Mouse (Mus musculus) lung, embryonic 16.5 days (tissue): Measurements from ENCODE around the gene Auts2. TPM values are rescaled to one million over a fixed set of nuclear protein-coding genes. Genes with fewer than 3 reads are reported as not detected.

Source experiments
- ATAC-seq: fragments of 200-750 bp; cut with Nextera tagmentation; 2 replicates; pipeline ENCODE4 v1.8.0; 2017; ENCODE audit warnings: low read depth, mild to moderate bottlenecking, moderate library complexity
- H3K27ac ChIP-seq: fragments of 300-500 bp; sonication (generic); 2 replicates; pipeline ENCODE4 v1.5.1; 2014; ENCODE audit warnings: mild to moderate bottlenecking, control low read depth, low read length
- H3K27me3 ChIP-seq: fragments of 300-500 bp; sonication (generic); 2 replicates; pipeline ENCODE4 v1.6.1; 2014; ENCODE audit warnings: low read depth, low read length, mixed read lengths; ENCODE audit not compliant: control insufficient read depth, insufficient read depth
- H3K36me3 ChIP-seq: fragments of 300-500 bp; sonication (generic); 2 replicates; pipeline ENCODE4 v1.6.1; 2014; ENCODE audit warnings: low read length; ENCODE audit not compliant: control insufficient read depth, insufficient read depth
- H3K4me1 ChIP-seq: fragments of 300-500 bp; sonication (generic); replicated peaks from 2 replicates; pipeline ENCODE4 v1.6.1; 2014; ENCODE audit warnings: low read length, mixed read lengths; ENCODE audit not compliant: control insufficient read depth, insufficient read depth
- H3K4me2 ChIP-seq: fragments of 300-500 bp; sonication (generic); 2 replicates; pipeline ENCODE4 v1.6.1; 2014; ENCODE audit warnings: low read depth, low read length, control low read depth
- H3K4me3 ChIP-seq: fragments of 300-500 bp; sonication (generic); 2 replicates; pipeline ENCODE4 v1.5.1; 2014; ENCODE audit warnings: mild to moderate bottlenecking, low read length, control low read depth
- H3K9ac ChIP-seq: fragments of 300-500 bp; sonication (generic); 2 replicates; pipeline ENCODE4 v1.6.1; 2014; ENCODE audit warnings: low read length, control low read depth
- H3K9me3 ChIP-seq: fragments of 300-500 bp; sonication (generic); 2 replicates; pipeline ENCODE4 v1.6.1; 2016; ENCODE audit warnings: low read length; ENCODE audit not compliant: control insufficient read depth
- WGBS: fragments of 180-500 bp; shearing (Covaris S2); extraction: QIAGEN DNeasy Blood & Tissue Kit; methylation state at CpG from one replicate; pipeline ENCODE4 v1.1.7; 2014; 5-methylcytosine and 5-hydroxymethylcytosine counted together
- polyA plus RNA-seq: library from polyadenylated mRNA; unstranded; fragments of >200 nt; fragmentation: Nextera tagmentation; extraction: Ambion mirVana; gene quantifications from 2 replicates; pipeline ENCODE4 v1.2.1, GENCODE M21; 2015

The Auts2 gene
- polyA plus RNA-seq, 1 experiment from 2014 or later = 12.3 TPM

DNA sequence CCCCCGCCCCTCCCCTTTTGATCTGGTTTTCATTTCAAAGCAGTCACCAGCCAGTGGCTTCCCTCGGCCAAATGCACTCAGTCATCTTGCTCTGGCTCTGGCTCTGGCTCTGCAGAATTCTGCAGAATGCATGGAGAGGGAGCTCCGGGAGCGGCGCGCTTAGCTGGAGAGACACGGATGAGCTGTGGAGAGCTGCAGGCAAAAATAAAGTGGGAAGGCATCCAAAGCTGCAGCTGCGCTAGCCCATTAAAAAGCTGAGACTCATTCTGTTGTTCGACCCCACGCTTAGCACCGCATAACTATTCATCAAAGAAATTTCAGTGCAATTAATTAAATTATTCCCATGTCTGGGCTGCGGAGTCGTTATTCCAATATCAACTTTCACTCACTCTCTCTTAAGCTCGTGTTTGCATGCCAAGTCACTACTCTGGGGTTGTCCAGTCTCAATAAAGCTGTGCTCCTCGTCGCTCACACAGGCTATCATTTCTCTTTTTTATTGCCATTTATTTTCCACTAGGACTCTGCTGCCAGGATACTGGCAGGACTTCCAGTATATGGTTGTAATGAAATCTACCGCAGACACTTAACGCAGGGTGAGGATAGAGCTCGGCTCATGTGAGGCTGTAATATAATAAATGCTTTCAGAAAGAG is 468.3 kb downstream of the Auts2 start:
- Histone ChIP-seq H3K9me3 (no peaks in the 10 kb centered on the region), H3K4me3 (no peak overlapping the region)
- WGBS = 30% methylated on average over 19 of the region's 19 CpGs

GRCm38 (mm10) chr5:132074360-132074723 is 468.8 kb downstream of the Auts2 start:
- H3K4me1 ChIP-seq = peaks cover 8% of the 10 kb centered on the region
- peak overlapping the region; percentile 42 for H3K4me2 ChIP-seq
- no peaks in the 10 kb centered on the region for H3K27me3 ChIP-seq
- H3K4me3 ChIP-seq = no peak overlapping the region
- H3K36me3 ChIP-seq = no peaks in the 10 kb centered on the region
- H3K27ac ChIP-seq = peak overlapping the region; percentile 41; the same call in 1 of the 2 replicates
- 20% methylated on average over 11 of the region's 11 CpGs for WGBS
- peak; percentile 67 for ATAC-seq
- no peaks in the 10 kb centered on the region for H3K9me3 ChIP-seq
- H3K9ac ChIP-seq = no peak overlapping the region

More for the DNA sequence above, 468.3 kb downstream of the Auts2 start:
- Histone ChIP-seq H3K27ac (0 out of 2 replicates have a peak overlapping the region, but pooled peaks have one; percentile 41), H3K4me2 (peak overlapping the region; percentile 42), H3K4me1 (peaks cover 8% of the 10 kb centered on the region), H3K36me3 (no peaks in the 10 kb centered on the region), H3K27me3 (no peaks in the 10 kb centered on the region), H3K9ac (no peak overlapping the region)
- peak; percentile 94 for ATAC-seq

- WGBS = 24% methylated on average over 10 of the region's 10 CpGs
- peak overlapping the region; percentile 41; the same call in 1 of the 2 replicates for H3K27ac ChIP-seq
- no peak overlapping the region for H3K4me3 ChIP-seq
- peak; percentile 27; the same call in 1 of the 2 replicates for ATAC-seq
- no peaks in the 10 kb centered on the region for H3K36me3 ChIP-seq
- H3K9ac ChIP-seq = no peak overlapping the region
- H3K4me1 ChIP-seq = peaks cover 8% of the 10 kb centered on the region
- peak overlapping the region; percentile 42 for H3K4me2 ChIP-seq
- H3K9me3 ChIP-seq = no peaks in the 10 kb centered on the region
- H3K27me3 ChIP-seq = no peaks in the 10 kb centered on the region
These were observed 469.3 kb downstream of the Auts2 start for GRCm38 (mm10) chr5:132073677-132074359.

DNA sequence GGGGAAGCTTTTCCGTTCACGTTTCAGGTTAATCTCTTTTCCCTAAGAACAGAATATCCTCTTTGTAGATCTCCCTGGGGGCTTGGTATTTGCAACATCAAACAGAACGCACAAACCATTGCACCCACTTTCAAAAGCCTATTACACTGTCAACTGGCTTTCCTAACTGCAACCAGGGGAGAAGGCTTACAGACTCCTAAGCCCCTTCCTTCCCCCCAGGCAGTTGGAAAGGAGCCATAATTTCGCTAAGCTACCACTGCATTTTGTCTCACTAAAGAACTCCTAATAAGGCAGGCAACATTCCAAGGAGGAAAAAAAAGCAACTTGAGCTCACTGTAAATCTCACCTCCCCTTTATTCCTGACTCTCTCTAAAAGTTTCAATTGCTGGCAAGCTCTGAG is 470.8 kb downstream of the Auts2 start:
- Histone ChIP-seq H3K9me3 (no peaks in the 10 kb centered on the region), H3K4me1 (peaks cover 8% of the 10 kb centered on the region), H3K4me3 (no peak overlapping the region), H3K27ac (no peak overlapping the region), H3K36me3 (no peaks in the 10 kb centered on the region), H3K4me2 (no peak overlapping the region), H3K27me3 (no peaks in the 10 kb centered on the region), H3K9ac (no peak overlapping the region)
- WGBS = 51% methylated on average over 4 of the region's 4 CpGs
- no peak for ATAC-seq

DNA sequence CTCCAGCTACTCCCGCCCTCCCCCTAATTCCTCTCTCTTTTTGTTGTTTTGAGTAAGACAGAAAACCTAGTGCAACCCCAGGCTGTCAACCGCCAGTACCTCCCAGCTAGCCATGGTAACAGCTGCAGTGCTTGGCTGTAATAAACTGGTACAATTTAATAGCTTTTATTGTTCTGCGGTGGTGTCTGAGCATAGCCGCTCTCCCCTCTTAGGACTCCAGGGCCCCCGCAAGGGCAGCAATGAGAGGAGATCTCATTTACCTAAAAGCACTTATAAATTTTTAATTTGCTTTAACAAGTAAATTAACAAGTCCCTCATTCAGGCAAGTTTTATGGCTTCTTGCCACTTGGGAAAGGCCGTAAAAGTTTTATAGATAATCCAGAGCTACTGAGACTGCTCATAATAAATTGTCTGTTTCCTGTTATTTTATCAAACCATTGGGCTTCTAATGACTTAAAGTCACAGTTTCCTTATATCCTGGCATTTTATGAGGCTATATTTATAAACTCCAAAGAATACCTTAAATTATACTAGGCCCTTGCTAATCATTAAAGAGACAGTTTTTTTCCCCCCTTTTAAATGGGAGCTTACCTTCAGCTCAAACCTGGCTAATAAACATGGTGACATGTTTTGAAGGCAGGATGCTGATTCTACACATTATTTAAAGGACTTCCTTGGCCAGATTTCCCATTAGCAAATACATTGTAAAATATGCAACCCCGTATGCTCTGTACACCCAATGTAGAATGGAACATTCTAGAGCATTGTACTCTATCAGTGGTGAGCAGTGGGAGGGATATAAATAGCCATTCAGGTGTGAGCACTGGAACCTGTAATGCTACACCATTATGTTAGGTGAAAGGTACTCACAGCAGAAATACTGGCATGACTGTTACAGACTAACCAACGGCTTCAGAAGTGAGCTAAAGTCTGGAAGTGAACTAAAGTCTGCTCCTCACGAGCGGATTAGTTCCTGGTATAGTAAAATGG is 475.1 kb downstream of the Auts2 start:
- no peak for ATAC-seq
- no peaks in the 10 kb centered on the region for H3K4me1 ChIP-seq
- H3K27ac ChIP-seq = no peak overlapping the region
- no peaks in the 10 kb centered on the region for H3K9me3 ChIP-seq
- WGBS = 84% methylated on average over 10 of the region's 10 CpGs
- no peaks in the 10 kb centered on the region for H3K36me3 ChIP-seq
- no peak overlapping the region for H3K4me2 ChIP-seq
- H3K27me3 ChIP-seq = no peaks in the 10 kb centered on the region
- no peak overlapping the region for H3K4me3 ChIP-seq
- no peak overlapping the region for H3K9ac ChIP-seq

DNA sequence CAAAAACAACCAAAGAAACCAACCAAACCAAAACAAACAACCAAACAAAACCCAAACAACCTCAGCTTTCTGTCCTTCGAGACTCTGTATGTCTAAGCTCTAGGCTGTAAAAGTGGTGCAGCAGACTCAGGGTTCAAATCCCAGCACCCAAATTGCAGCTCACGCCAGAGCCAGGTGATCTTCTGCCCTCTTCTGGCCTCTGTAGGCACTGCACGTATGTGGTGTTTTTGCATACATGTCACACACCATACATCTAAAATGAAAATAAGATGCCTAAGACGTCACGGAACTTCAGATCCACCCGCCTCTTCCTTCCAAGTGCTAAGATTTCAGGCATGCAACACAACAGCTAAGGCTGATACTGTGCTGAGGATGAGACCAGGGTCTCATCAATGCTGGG is 483.0 kb downstream of the Auts2 start:
- no peak for ATAC-seq
- H3K4me1 ChIP-seq = no peaks in the 10 kb centered on the region
- H3K9ac ChIP-seq = no peak overlapping the region
- H3K4me2 ChIP-seq = no peak overlapping the region
- no peak overlapping the region for H3K4me3 ChIP-seq
- 90% methylated on average over 6 of the region's 6 CpGs for WGBS
- no peaks in the 10 kb centered on the region for H3K27me3 ChIP-seq
- no peaks in the 10 kb centered on the region for H3K36me3 ChIP-seq
- H3K27ac ChIP-seq = no peak overlapping the region
- no peaks in the 10 kb centered on the region for H3K9me3 ChIP-seq

DNA sequence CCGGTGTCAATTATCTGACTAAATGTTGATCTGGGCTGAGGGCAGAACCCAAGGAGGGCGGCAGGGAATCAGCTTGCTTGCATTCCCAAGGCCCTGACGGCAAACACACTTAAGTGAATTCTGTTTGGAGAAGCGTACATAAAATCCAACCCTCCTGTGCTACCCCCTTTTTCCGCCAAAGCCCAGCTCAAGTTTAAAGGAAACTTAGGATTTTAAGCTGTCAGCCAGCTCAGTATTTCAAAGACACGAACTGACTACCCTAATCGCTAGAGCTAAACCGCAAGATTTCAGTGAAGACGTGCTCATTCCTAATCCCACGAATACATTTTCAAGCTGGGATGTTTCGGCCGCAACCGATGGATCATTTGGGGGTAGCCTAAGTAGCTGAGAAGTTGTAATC is 490.5 kb downstream of the Auts2 start:
- no peaks in the 10 kb centered on the region for H3K27me3 ChIP-seq
- no peaks in the 10 kb centered on the region; the same call in 1 of the 2 replicates for H3K4me1 ChIP-seq
- no peak overlapping the region for H3K27ac ChIP-seq
- H3K4me3 ChIP-seq = no peak overlapping the region
- H3K9ac ChIP-seq = no peak overlapping the region
- ATAC-seq = no peak
- WGBS = 42% methylated on average over 13 of the region's 13 CpGs
- H3K9me3 ChIP-seq = no peaks in the 10 kb centered on the region
- no peak overlapping the region for H3K4me2 ChIP-seq
- no peaks in the 10 kb centered on the region for H3K36me3 ChIP-seq

GRCm38 (mm10) chr5:132039584-132039983 is 503.6 kb downstream of the Auts2 start:
- Histone ChIP-seq H3K9ac (no peak overlapping the region), H3K4me2 (no peak overlapping the region), H3K4me1 (no peaks in the 10 kb centered on the region; the same call in 1 of the 2 replicates), H3K27ac (no peak overlapping the region), H3K4me3 (no peak overlapping the region), H3K9me3 (no peaks in the 10 kb centered on the region), H3K27me3 (no peaks in the 10 kb centered on the region), H3K36me3 (no peaks in the 10 kb centered on the region)
- ATAC-seq = no peak
- WGBS = 86% methylated on average over 6 of the region's 6 CpGs
